Mouse (Mus musculus): ENCODE measurements around the gene Evi2a. TPM values are rescaled to one million over a fixed set of nuclear protein-coding genes. Genes with fewer than 3 reads are reported as not detected.

Evi2a gene
- total RNA-seq, 1 experiment: 1.0 TPM

DNA sequence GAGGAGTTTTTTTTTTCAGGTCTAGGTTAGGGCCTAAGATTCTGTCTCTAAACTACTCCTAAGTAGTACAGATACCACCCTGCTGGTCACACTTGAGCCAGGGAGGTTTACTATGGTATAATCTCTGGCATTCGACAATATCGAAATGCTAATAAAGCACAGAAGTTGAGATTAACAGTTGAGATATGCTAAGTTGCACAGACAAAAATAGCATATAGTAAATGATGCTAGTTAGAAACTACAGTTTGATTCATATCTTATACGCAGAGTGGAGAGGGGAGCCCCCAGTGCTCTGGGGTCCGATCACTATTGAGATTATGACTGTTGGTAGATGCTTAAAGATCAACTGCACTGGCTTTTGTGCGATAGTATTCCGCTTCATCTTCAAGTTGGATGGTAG lies 1.2 kb downstream of the Evi2a start:
- no peak for TF ChIP-seq HCFC1 (IDR thresholded peaks at IDR 0.05; ENCODE audit: borderline replicate concordance, insufficient read depth, low read length)
- TF ChIP-seq ZC3H11A (IDR thresholded peaks at IDR 0.05; ENCODE audit: borderline replicate concordance, low read depth, low read length): no peak
- no peak for TF ChIP-seq CHD2 (IDR thresholded peaks at IDR 0.05; ENCODE audit: low read depth, low read length)
- no peak for TF ChIP-seq MAFK (IDR thresholded peaks at IDR 0.05; ENCODE audit: insufficient read depth, low read depth, low read length)
- no peak for TF ChIP-seq ZNF384 (IDR thresholded peaks at IDR 0.05; ENCODE audit: low read depth, low read length)
- Histone ChIP-seq H3K4me1 (ENCODE audit: control insufficient read depth in 2 of 2, insufficient read depth in 2 of 2, low read length in 2 of 2, poor library complexity in 1 of 2) (no peaks in the 10 kb centered on the region), H3K4me3 (ENCODE audit: insufficient read depth in 1 of 2, low read depth in 1 of 2, low read length in 2 of 2, poor library complexity in 1 of 2, severe bottlenecking in 1 of 2) (no peak overlapping the region), H3K36me3 (ENCODE audit: control insufficient read depth, insufficient read depth, low read length, poor library complexity, severe bottlenecking) (peaks cover 4% of the 10 kb centered on the region; the same call in 1 of the 2 replicates), H3K27ac (ENCODE audit: insufficient read depth, low read depth, low read length, poor library complexity, severe bottlenecking) (no peak overlapping the region), H3K9ac (ENCODE audit: insufficient read depth, low read depth, low read length, poor library complexity, severe bottlenecking) (no peak overlapping the region), H3K9me3 (ENCODE audit: control insufficient read depth, insufficient read depth, low read depth, low read length) (no peaks in the 10 kb centered on the region)
- in situ Hi-C loops (cut with MboI; ENCODE audit: low sequenced_read_pairs in 2 of 2, unreplicated experiment in 2 of 2): no loop called here
- no peak for DNase-seq (ENCODE audit: low read depth, low spot score)

GRCm38 (mm10) chr11:79528601-79529000 lies 1.8 kb downstream of the Evi2a start:
- no peak for DNase-seq (ENCODE audit: low read depth, low spot score)
- TF ChIP-seq ZNF384 (IDR thresholded peaks at IDR 0.05; ENCODE audit: low read depth, low read length) (no peak), HCFC1 (IDR thresholded peaks at IDR 0.05; ENCODE audit: borderline replicate concordance, insufficient read depth, low read length) (no peak), MAFK (IDR thresholded peaks at IDR 0.05; ENCODE audit: insufficient read depth, low read depth, low read length) (no peak), ZC3H11A (IDR thresholded peaks at IDR 0.05; ENCODE audit: borderline replicate concordance, low read depth, low read length) (no peak), CHD2 (IDR thresholded peaks at IDR 0.05; ENCODE audit: low read depth, low read length) (no peak)
- Histone ChIP-seq H3K27ac (ENCODE audit: insufficient read depth, low read depth, low read length, poor library complexity, severe bottlenecking) (no peak overlapping the region), H3K4me3 (ENCODE audit: insufficient read depth in 1 of 2, low read depth in 1 of 2, low read length in 2 of 2, poor library complexity in 1 of 2, severe bottlenecking in 1 of 2) (no peak overlapping the region), H3K9ac (ENCODE audit: insufficient read depth, low read depth, low read length, poor library complexity, severe bottlenecking) (no peak overlapping the region), H3K36me3 (ENCODE audit: control insufficient read depth, insufficient read depth, low read length, poor library complexity, severe bottlenecking) (peaks cover 2% of the 10 kb centered on the region; the same call in 1 of the 2 replicates), H3K9me3 (ENCODE audit: control insufficient read depth, insufficient read depth, low read depth, low read length) (no peaks in the 10 kb centered on the region), H3K4me1 (ENCODE audit: control insufficient read depth in 2 of 2, insufficient read depth in 2 of 2, low read length in 2 of 2, poor library complexity in 1 of 2) (no peaks in the 10 kb centered on the region)
- in situ Hi-C loops (cut with MboI; ENCODE audit: low sequenced_read_pairs in 2 of 2, unreplicated experiment in 2 of 2): no loop called here

DNA sequence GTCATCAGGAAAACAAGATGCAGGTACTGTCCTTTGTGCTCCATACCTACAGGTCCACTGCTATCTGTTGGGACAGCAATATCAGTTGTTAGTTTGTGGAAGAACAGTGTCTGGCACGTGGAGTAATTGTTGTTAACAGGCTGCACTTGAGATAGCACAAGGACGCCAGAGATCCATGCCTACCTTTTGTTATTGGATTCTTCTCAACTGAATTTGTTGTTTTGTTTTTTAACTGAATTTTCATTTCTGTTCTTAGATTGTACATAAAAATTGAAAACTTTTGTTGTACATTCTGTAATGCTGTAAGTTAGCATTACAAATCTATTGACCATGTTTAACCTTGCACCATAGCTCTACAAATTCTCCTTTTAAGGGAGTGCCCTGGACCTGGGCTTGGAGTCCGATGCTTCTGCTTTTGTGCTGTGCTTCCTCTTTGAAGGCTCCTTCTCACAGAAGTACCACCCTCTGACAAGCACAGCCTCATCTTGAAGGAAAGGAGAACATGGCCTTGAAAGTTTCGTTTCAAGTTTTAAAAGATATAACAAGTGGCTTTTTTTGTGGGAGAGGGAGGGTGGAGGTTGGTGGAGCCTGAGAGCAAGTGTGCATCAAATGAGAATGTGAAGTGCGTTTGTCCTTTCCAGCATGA lies 2.5 kb downstream of the Evi2a start:
- DNase-seq (ENCODE audit: low read depth, low spot score): no peak
- H3K4me3 ChIP-seq (ENCODE audit: insufficient read depth in 1 of 2, low read depth in 1 of 2, low read length in 2 of 2, poor library complexity in 1 of 2, severe bottlenecking in 1 of 2): no peak overlapping the region
- no peak overlapping the region for H3K27ac ChIP-seq (ENCODE audit: insufficient read depth, low read depth, low read length, poor library complexity, severe bottlenecking)
- H3K4me1 ChIP-seq (ENCODE audit: control insufficient read depth in 2 of 2, insufficient read depth in 2 of 2, low read length in 2 of 2, poor library complexity in 1 of 2): no peaks in the 10 kb centered on the region
- TF ChIP-seq CHD2 (IDR thresholded peaks at IDR 0.05; ENCODE audit: low read depth, low read length): no peak
- TF ChIP-seq ZNF384 (IDR thresholded peaks at IDR 0.05; ENCODE audit: low read depth, low read length): no peak
- no peak for TF ChIP-seq ZC3H11A (IDR thresholded peaks at IDR 0.05; ENCODE audit: borderline replicate concordance, low read depth, low read length)
- TF ChIP-seq MAFK (IDR thresholded peaks at IDR 0.05; ENCODE audit: insufficient read depth, low read depth, low read length): no peak
- no peak for TF ChIP-seq HCFC1 (IDR thresholded peaks at IDR 0.05; ENCODE audit: borderline replicate concordance, insufficient read depth, low read length)
- peaks cover 2% of the 10 kb centered on the region; the same call in 1 of the 2 replicates for H3K36me3 ChIP-seq (ENCODE audit: control insufficient read depth, insufficient read depth, low read length, poor library complexity, severe bottlenecking)
- no peak overlapping the region for H3K9ac ChIP-seq (ENCODE audit: insufficient read depth, low read depth, low read length, poor library complexity, severe bottlenecking)
- no peaks in the 10 kb centered on the region for H3K9me3 ChIP-seq (ENCODE audit: control insufficient read depth, insufficient read depth, low read depth, low read length)
- in situ Hi-C loops (cut with MboI; ENCODE audit: low sequenced_read_pairs in 2 of 2, unreplicated experiment in 2 of 2): no loop called here

DNA sequence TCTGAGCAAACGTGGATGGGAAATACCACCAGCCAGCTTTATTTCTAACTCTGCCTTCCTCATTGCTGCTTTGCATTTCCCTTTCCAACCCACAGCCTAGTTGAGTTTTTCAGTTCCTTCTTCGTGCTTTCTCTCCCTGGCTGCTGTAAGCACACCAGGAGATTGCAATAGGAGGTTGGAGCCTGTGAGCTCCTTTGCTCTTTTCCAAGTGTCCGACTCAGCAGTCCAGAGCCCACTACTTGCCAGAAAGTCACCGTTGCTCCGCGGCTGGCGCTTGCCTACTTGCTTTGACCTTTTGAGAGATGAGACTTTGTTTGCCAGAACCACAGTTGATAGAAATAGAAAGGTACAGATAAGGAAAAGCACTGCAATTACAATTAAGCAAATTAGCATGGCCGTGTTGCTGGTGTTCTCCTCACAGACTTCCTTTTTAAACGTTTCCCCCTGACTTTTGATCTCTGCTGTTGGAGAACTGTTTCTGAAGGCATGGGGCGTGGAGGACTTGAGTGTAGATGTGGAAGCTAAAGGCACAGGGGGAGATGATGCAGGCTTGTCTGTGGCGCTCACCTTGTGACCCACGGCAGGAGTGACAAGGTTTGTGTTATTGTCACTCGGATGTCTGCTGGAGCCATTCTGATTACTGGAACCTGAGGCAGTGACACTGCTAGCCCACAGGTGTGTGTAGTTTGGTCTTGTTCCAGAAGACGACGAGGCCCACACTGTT lies 3.2 kb downstream of the Evi2a start:
- H3K4me3 ChIP-seq (ENCODE audit: insufficient read depth in 1 of 2, low read depth in 1 of 2, low read length in 2 of 2, poor library complexity in 1 of 2, severe bottlenecking in 1 of 2): no peak overlapping the region
- no peaks in the 10 kb centered on the region for H3K9me3 ChIP-seq (ENCODE audit: control insufficient read depth, insufficient read depth, low read depth, low read length)
- TF ChIP-seq HCFC1 (IDR thresholded peaks at IDR 0.05; ENCODE audit: borderline replicate concordance, insufficient read depth, low read length): no peak
- TF ChIP-seq ZNF384 (IDR thresholded peaks at IDR 0.05; ENCODE audit: low read depth, low read length): no peak
- no peak for TF ChIP-seq MAFK (IDR thresholded peaks at IDR 0.05; ENCODE audit: insufficient read depth, low read depth, low read length)
- no peak for TF ChIP-seq ZC3H11A (IDR thresholded peaks at IDR 0.05; ENCODE audit: borderline replicate concordance, low read depth, low read length)
- no peak for TF ChIP-seq CHD2 (IDR thresholded peaks at IDR 0.05; ENCODE audit: low read depth, low read length)
- no peak for DNase-seq (ENCODE audit: low read depth, low spot score)
- in situ Hi-C loops (cut with MboI; ENCODE audit: low sequenced_read_pairs in 2 of 2, unreplicated experiment in 2 of 2): no loop called here
- no peak overlapping the region for H3K9ac ChIP-seq (ENCODE audit: insufficient read depth, low read depth, low read length, poor library complexity, severe bottlenecking)
- H3K4me1 ChIP-seq (ENCODE audit: control insufficient read depth in 2 of 2, insufficient read depth in 2 of 2, low read length in 2 of 2, poor library complexity in 1 of 2): no peaks in the 10 kb centered on the region
- H3K27ac ChIP-seq (ENCODE audit: insufficient read depth, low read depth, low read length, poor library complexity, severe bottlenecking): no peak overlapping the region
- peaks cover 2% of the 10 kb centered on the region; the same call in 1 of the 2 replicates for H3K36me3 ChIP-seq (ENCODE audit: control insufficient read depth, insufficient read depth, low read length, poor library complexity, severe bottlenecking)

Data from ES-E14 (cell line).